Mouse (Mus musculus) liver, embryonic 14.5 days (tissue): ENCODE results near the gene Pfdn5.

Experiments
- CTCF ChIP-seq: IDR thresholded peaks from 2 replicates; pipeline ENCODE4 v1.5.1; 2016; ENCODE audit warnings: antibody characterized with exemption, low read depth, control low read depth
- EP300 ChIP-seq: IDR thresholded peaks from 2 replicates; pipeline ENCODE4 v1.6.1; 2016; ENCODE audit warnings: antibody characterized with exemption, low read depth

DNA sequence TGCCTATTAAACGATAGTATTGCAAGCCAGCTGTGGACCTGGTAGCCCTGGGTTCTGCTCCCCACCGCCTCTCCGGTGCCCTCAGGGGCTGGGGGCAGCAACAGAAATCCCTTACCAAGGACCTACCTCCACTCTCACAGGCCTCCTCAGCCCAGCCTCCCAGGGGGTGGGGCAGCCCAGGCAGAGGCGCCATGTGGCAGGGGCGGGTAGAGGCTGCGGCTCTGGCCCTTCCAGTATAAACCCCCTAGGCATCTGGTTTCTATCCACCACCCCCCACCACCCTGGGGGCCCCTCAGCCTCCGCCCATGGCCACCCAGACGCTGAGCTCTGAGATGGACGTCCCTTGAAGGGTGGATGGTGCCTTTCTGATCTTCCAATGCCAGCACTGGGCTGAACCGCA lies 44.8 kb downstream of the Pfdn5 start:
- TF ChIP-seq CTCF: no peak
- TF ChIP-seq EP300: no peak
